Mouse (Mus musculus) small intestine, adult 2 months (tissue): Measurements from ENCODE around the gene Pex10.

Experiments used
- CTCF ChIP-seq: fragments of 200-500 bp; IDR thresholded peaks from 2 replicates; pipeline ENCODE4 v1.5.1; 2012; ENCODE audit warnings: low read depth, mild to moderate bottlenecking, control low read depth, inconsistent platforms, low read length, moderate library complexity, mixed read lengths; ENCODE audit not compliant: insufficient replicate concordance, insufficient read length; ENCODE audit errors: extremely low read depth
- POLR2A ChIP-seq: fragments of 200-500 bp; IDR thresholded peaks from 2 replicates; pipeline ENCODE4 v1.6.1; 2012; ENCODE audit warnings: low read depth, mild to moderate bottlenecking, control low read depth, inconsistent platforms, low read length, moderate library complexity

DNA sequence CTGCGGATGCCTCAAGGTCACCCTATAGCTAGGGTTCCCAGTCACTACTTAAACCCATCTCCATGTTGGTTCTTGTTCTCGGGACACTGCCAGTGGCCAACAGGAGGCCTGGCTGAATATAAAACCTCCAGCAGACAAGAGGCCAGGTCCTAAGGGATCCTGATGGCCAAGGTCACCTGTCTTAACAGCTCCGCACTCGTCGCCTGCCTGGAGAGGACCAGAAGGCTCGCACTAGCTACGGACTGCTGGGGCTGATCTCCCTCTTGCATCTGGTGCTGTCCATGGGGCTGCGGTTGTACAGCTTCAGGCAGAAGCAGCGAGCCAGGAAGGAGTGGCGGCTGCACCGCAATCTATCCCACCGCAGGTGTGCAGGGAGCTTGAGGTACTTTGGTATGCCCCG lies 3.4 kb downstream of the Pex10 start:
- TF ChIP-seq POLR2A (no peak), CTCF (no peak)
